Mouse (Mus musculus): ENCODE measurements around the gene Mea1.

Mea1 gene

GRCm38 (mm10) chr17:46673850-46674529, 4.6 kb upstream of the Mea1 start, which contains the start of gene Rrp36:
Gene Rrp36, minus strand, starts transcription at chr17:46674352.
- peak; percentile 95 for DNase-seq

DNA sequence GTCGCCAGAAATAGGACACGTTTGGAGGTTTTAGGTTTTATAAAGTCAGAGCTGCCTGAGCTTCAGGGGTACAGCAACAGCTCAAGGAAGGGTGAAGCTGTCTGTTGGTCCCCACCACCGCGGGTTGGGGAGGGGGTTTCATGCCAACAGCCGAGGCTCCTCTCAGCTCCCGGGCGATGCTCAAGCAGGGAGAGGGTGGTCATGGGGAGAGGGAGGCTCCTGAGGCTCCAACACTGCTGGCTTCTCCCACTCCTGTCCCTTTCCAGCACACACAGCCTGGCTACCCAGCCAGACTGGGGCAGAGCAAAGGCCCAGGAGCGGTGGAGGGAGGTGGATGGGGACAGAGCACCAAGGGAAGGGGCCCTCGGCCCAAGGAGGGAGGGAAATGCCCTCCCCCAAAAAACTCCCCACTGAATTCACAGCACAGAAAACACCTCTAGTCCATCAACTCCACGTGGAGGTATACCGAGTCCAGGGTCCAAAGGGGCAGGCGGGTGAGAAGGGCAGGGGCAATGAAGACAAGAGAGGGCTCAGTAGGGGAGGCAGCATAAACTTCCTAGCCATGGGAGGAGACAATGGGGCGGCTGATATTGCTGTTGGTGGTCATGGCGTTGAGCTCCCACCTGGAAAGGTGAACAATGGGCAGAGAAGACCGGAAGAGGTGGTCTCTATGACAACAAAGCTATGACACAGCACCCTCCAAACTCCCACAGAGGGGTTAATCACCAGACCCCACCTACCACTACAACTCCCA, 3.9 kb upstream of the Mea1 start:
- no peak for DNase-seq

- no peak for DNase-seq
Observed at GRCm38 (mm10) chr17:46678911-46679310, 318 bp downstream of the Mea1 start.

- peak; percentile 74 for DNase-seq
Observed at GRCm38 (mm10) chr17:46679843-46680759, 1.5 kb downstream of the Mea1 start.

- DNase-seq, result peak; percentile 99
Observed at GRCm38 (mm10) chr17:46680760-46681373, 2.3 kb downstream of the Mea1 start, which contains the start of gene Klhdc3. Gene Klhdc3, minus strand, starts transcription at chr17:46680914.

DNA sequence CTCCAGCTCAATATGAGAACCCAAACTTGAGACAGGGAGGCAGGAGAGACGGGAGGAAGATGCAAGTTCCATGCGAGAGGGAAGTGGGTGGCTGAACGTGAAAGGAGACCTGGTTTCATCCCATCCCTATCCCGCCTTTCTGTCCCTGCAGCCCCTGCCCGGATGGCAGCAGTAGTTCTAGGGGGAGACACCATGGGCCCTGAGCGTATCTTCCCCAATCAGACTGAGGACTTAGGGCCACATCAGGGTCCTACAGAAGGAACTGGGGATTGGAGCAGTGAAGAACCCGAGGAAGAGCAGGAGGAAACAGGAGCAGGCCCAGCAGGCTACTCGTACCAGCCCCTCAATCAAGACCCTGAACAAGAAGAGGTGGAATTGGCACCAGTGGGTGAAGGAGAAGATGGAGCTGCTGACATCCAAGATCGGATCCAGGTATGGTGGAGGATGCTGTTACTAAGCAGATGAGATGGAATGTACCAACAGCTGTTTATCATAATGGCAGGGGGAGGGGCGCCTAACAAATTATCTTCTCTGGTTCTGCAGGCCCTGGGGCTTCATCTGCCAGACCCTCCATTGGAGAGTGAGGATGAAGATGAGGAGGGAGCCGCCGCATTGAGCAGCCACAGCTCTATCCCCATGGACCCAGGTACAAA, 3.0 kb downstream of the Mea1 start:
- DNase-seq, result no peak

- no peak for DNase-seq
Observed at GRCm38 (mm10) chr17:46682654-46683389, 4.2 kb downstream of the Mea1 start.

DNA sequence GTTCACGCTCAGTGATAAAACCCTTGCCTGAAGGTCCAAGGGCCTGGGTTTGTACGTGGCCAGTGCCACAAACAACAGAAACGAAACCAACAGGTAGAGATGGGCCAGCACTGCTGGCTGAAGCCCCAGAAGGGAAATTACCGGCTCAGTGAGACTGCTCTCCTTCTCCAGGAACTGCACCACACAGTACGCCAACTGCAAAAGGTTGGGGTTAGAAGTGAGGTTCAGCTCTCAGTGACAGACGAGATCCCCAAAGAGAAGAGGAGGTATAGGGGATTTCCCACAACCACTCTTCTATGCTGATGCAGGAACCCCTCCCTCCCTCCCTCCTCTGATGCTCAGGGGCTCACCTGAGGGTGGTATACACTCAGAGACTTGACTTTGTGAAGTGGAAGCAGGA, 7.3 kb downstream of the Mea1 start:
- DNase-seq, result no peak

GRCm38 (mm10) chr17:46690665-46691064, 12.1 kb downstream of the Mea1 start:
- DNase-seq, result no peak

DNA sequence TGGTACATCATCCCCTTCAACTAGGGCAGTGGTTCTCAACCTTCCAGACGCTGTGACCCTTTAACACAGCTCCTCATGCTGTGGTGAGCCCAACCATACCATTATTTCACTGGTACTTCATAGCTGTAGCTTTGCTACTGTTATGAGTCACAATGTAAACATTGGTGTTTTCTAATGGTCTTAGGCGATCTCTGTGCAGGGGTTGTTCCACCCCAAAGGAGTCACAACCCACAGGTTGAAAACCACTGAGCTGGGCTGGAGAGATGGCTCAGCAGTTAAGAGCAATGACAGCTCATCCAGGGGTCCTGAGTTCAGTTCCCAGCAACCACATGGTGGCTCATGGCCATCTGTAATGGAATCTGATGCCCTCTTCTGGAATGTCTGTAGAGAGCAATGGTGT, 12.8 kb downstream of the Mea1 start:
- no peak for DNase-seq

- no peak for DNase-seq
Observed at GRCm38 (mm10) chr17:46694517-46695063, 16.0 kb downstream of the Mea1 start.

- DNase-seq, result no peak
Observed at GRCm38 (mm10) chr17:46698515-46698914, 19.9 kb downstream of the Mea1 start.

DNA sequence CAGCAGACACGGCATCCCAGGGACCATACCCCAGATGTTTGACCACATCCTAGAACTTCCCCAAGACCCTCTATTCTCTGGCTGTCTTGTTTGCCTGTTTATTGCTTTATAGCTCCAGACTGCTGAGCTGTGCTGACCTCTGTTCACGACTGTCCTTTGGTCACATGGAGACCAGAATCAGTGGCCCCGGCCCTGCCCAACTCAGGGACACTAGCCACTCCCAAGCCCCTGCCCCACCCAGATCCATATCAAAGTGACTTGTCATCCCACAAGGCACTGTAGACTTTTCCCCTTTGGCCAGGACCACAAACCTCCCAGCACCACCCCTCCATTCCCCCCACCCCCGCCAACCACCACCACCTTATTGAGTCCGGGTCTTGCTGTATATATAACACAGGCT, 20.7 kb downstream of the Mea1 start:
- DNase-seq, result no peak

- no peak for DNase-seq
Observed at GRCm38 (mm10) chr17:46699912-46700311, 21.3 kb downstream of the Mea1 start.

DNA sequence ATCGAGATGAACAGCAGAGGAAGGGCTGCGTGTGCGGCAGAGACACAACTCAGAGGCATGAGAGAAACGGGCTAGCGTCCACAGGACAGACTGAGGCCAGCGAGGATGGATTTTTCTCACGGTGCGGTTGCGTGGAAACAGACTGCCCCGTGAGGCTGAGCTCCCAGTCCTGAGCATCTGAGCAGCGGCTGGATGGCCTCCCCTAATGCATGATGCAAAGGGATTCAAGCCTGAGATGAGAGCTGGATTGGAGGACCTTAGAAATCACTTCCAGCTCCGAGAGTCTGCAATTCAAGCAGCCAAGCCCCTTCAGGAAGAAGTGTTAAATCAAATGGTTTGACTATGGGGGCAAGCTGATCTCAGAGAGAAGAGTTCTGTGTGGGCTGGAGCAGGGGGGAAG, 22.9 kb downstream of the Mea1 start:
- no peak for DNase-seq

DNA sequence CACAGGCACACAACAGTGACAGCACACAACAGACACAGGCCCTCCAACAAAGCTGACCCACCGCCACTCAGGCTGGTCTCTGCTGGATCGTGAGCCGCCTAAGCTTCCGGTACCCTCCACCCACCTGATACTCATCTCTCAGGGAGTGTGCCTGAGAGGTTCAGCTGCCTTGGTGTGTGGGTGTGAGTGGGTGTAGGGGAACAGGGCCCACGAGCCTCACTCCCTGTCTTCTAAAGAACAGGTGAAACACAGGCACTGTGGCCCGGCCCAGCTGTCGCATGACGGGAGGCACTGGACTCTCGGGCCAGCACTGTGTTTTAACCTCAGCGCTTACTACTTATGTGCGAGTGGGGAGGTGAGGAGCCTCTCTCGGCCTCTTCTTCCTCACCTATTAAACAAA, 23.5 kb downstream of the Mea1 start:
- DNase-seq, result no peak

DNA sequence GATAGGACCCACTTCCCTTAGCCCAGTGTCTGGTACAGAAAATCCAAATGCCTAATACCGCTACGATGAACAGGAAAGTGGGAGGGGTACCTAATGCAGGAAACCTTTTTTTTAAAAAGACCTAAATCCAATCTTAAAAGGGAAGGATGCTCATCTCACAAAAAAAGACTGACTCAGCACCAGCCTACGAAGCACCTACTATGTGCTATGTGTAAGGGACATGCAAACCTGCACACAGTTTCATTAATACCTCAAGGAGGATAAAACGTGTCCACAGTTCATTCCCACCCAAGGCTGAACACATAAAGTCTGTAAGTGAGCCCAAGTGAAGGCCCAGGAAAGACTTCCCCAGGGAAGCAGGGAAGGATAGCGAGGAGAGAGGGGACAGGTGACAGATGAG, 23.9 kb downstream of the Mea1 start:
- no peak for DNase-seq

GRCm38 (mm10) chr17:46703971-46704886, 25.6 kb downstream of the Mea1 start:
- DNase-seq, result peak; percentile 27

- peak; percentile 99 for DNase-seq
Observed at GRCm38 (mm10) chr17:46704887-46705835, 26.6 kb downstream of the Mea1 start, which contains the start of gene Ppp2r5d. Gene Ppp2r5d, minus strand, starts transcription at chr17:46705111.

Data from retina, postnatal 1 day (tissue).